Mouse (Mus musculus): Measurements from ENCODE around the gene Olfr888.

The Olfr888 gene

DNA sequence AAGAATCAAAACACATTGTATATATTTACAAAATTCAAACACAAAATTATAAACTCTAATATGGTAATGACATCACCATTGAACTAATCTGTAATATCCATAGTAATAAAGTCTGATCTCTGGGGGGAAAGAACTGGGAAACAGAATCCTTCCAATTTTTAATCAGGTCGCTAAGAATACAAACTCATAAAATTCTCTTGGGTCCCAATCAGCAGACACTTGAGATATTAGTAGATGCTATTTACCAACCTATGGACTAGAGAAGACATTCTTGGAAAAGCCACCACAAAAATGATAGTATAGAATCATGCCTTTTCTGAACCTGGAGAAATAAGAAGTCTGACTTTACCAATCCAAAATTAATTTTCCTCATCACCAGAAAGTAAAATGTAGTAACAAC, at the start of gene Olfr888:
Olfr888 (plus strand) TSS at position 301 of the 400 bp plus-strand sequence.
- no peak for DNase-seq

DNA sequence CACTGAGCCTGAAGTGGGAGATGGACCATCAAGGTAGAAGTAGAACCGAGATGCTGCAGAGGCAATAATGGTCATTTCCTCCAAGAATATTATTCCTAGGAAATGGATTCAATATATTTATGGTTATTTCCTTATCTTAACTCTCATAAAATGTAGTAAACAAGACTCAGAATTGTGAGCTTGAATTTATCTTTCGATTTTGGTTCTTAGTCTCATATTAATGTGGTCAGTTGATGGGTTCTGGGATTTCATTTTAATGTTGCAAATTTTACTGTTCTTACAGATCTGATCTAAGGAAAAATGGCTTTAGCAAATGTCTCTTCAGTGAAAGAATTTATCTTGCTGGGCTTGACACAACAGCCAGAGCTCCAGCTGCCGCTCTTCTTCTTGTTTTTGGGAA, 46.9 kb upstream of the Olfr888 start, which contains the start of gene Olfr885:
Olfr885 (plus strand) TSS at position 301 of the 400 bp plus-strand sequence.
- no peak for DNase-seq

DNA sequence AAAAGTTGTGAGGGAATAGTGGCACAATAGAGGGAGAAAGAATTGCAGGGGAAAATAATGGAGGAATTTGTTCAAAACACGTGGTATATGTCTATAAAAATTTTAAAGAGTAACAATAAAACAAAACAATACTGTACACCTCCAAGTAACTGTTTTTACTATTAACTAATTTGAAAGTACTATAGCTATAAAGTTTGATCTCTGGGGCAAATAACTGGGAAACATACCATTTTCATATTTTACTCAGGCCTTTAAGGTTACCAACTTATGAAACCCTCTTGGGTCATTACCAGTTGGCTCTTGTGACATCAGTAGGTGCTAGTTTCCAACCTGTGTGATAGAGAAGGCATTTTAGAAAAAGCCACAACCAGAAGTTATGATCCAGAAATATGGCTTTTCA, 24.2 kb upstream of the Olfr888 start, which contains the start of gene Olfr887:
Olfr887 (plus strand) TSS at position 301 of the 400 bp plus-strand sequence.
- DNase-seq, result no peak

DNA sequence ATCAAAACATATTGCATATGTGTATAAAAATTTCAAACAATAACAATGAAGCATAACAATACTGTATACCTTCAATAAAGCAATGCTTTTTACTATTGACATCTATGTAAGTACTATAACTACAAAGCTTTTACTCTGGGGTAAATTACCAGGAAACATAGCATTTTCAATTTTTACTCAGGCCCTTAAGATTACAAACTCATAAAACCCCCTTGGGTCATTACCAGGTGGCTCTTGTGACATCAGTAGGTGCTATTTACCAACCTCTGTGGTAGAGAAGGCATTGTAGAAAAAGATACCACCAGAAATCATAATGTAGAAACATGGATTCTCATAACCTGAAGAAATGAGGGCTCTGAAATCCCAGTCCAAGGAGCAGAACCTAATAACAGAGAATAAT, 7.0 kb downstream of the Olfr888 start, which contains the start of gene Olfr889:
Olfr889 (plus strand) TSS at position 301 of the 400 bp plus-strand sequence.
- no peak for DNase-seq

DNA sequence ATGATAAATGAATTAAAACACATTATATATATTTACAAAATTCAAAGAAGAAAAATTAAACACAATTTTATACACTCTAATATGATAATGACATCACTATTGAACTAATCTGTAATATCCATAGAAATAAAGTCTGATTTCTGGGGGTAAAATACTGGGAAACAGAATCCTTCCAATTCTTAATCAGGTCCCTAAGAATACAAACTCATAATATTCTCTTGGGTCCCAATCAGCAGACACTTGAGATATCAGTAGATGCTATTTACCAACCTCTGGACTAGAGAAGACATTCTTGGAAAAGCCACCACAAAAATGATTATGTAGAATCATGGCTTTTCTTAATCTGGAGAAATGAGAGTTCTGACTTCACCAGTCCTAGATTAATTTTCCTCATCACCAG, 34.3 kb downstream of the Olfr888 start, which contains the start of gene Olfr890:
Olfr890 (plus strand) TSS at position 301 of the 400 bp plus-strand sequence.
- DNase-seq, result no peak

Data from thymus, postnatal 14 days (tissue).